Mouse (Mus musculus) lung, adult 2 months (tissue): ENCODE measurements at regions not wholly inside any gene's neighbourhood (a gene's known extent, or its start where the extent isn't known, plus 50 kb on each side); places are given as distances from the start of the nearest gene placed in this dataset.

Experiments used
- CTCF ChIP-seq: fragments of 200-500 bp; IDR thresholded peaks from 2 replicates; pipeline ENCODE4 v1.5.1; 2011; ENCODE audit warnings: mild to moderate bottlenecking, low read length, control low read depth; ENCODE audit not compliant: insufficient read depth
- POLR2A ChIP-seq: fragments of 200-500 bp; IDR thresholded peaks from 2 replicates; pipeline ENCODE4 v1.6.1; 2011; ENCODE audit warnings: low read depth, mild to moderate bottlenecking, control low read depth, low read length, borderline replicate concordance; ENCODE audit errors: extremely low read depth

- TF ChIP-seq CTCF (no peak), POLR2A (no peak)
Observed at GRCm38 (mm10) chr2:172660479-172660878, 111.1 kb downstream of the Tfap2c start.
